26 mouse cellular contexts compared by ENCODE assay signal in genomic region chr7:88782906-88783305, GRCm38 (mm10).
DNase-seq lines count a peak whose midpoint lies in the region; ATAC-seq and TF ChIP-seq lines count a peak whose summit lies in the region.
"Had no signal": no experiment of that assay in that cellular context is flagged by ENCODE, and none has a peak within 500 bp of the region (broad histone marks: within the 10 kb centered on the region; RNA-seq: fewer than 3 reads in every experiment).

No protein-coding gene starts in this region.

- no peak for ATAC-seq in kidney, embryonic 15.5 days (replicated peaks; ENCODE audit: low FRiP score)
- ATAC-seq: inflammation-experienced regulatory T-cells, adult 6 months; liver, embryonic 12.5 days had no signal

- no peaks in the 10 kb centered on the region for H3K27me3 ChIP-seq in kidney, adult 2 months (replicated peaks; ENCODE audit: control insufficient read depth, insufficient read depth, low read length)
- H3K27me3 ChIP-seq in kidney, embryonic 15.5 days = no peaks in the 10 kb centered on the region
- H3K27me3 ChIP-seq: embryonic facial prominence, embryonic 13.5 days; limb, embryonic 13.5 days; liver, embryonic 12.5 days; midbrain, embryonic 12.5 days had no signal

- 74% methylated on average over 2 of the region's 2 CpGs for WGBS in kidney, adult 2 months
- WGBS in kidney, embryonic 15.5 days = 87% methylated on average over 2 of the region's 2 CpGs

- no peak overlapping the region for H3K9ac ChIP-seq in kidney, embryonic 15.5 days
- H3K9ac ChIP-seq: embryonic facial prominence, embryonic 13.5 days; hindbrain, embryonic 14.5 days; limb, embryonic 13.5 days; liver, embryonic 12.5 days; midbrain, embryonic 12.5 days had no signal

- H3K4me2 ChIP-seq in kidney, embryonic 15.5 days = no peak overlapping the region
- H3K4me2 ChIP-seq: embryonic facial prominence, embryonic 13.5 days; hindbrain, embryonic 14.5 days; limb, embryonic 13.5 days; liver, embryonic 12.5 days; midbrain, embryonic 12.5 days had no signal

- H3K9me3 ChIP-seq in kidney, embryonic 15.5 days (replicated peaks) = no peaks in the 10 kb centered on the region
- H3K9me3 ChIP-seq: embryonic facial prominence, embryonic 13.5 days; heart, embryonic 10.5 days; limb, embryonic 13.5 days; liver, embryonic 12.5 days; midbrain, embryonic 12.5 days had no signal

- H3K4me1 ChIP-seq in kidney, adult 2 months (ENCODE audit: control insufficient read depth, insufficient read depth, low read length) = no peaks in the 10 kb centered on the region
- H3K4me1 ChIP-seq in kidney, embryonic 15.5 days = no peaks in the 10 kb centered on the region
- H3K4me1 ChIP-seq: embryonic facial prominence, embryonic 13.5 days; limb, embryonic 13.5 days; liver, embryonic 12.5 days; midbrain, embryonic 12.5 days had no signal

- TF ChIP-seq CTCF in kidney, adult 2 months (conservative IDR thresholded peaks at IDR 0.05; ENCODE audit: insufficient read depth, insufficient read length, low read depth, low read length) = no peak

- no peak for TF ChIP-seq POLR2A in kidney, adult 2 months (IDR thresholded peaks at IDR 0.05; ENCODE audit: low read depth, low read length)

- DNase-seq in cerebellum, adult 9-10 months = peak; percentile 13
- no peak for DNase-seq in cerebellum, adult 11-12 months
- peak; percentile 2 for DNase-seq in lung, postnatal 10 days
- DNase-seq in lung, postnatal 25 days (ENCODE audit: low spot score) = no peak
- peak; percentile 25 for DNase-seq in layer of hippocampus, adult 9-10 months (ENCODE audit: low spot score)
- no peak for DNase-seq in kidney, adult 2 months
- DNase-seq: adrenal gland, postnatal 10 days; cerebellum, postnatal 36 days; embryo, embryonic 11 days; heart, postnatal 4 days; kidney, adult 18-20 months; kidney, postnatal 14 days; lung, adult 18-20 months; lung, postnatal 14 days; right cerebral cortex, postnatal 14 days; spleen, adult 18-20 months; thymus, postnatal 4 days had no signal

- no peak overlapping the region for H3K4me3 ChIP-seq in kidney, adult 2 months (ENCODE audit: insufficient read depth, low read depth, low read length)
- H3K4me3 ChIP-seq in kidney, embryonic 15.5 days (replicated peaks) = no peak overlapping the region
- H3K4me3 ChIP-seq: embryonic facial prominence, embryonic 13.5 days; erythroblast, embryonic 14.5 days; heart, embryonic 10.5 days; limb, embryonic 13.5 days; liver, embryonic 12.5 days; midbrain, embryonic 12.5 days had no signal

- no peak overlapping the region for H3K27ac ChIP-seq in kidney, adult 2 months (ENCODE audit: insufficient read depth, low read depth, low read length)
- no peak overlapping the region for H3K27ac ChIP-seq in kidney, embryonic 15.5 days
- H3K27ac ChIP-seq: embryonic facial prominence, embryonic 13.5 days; heart, embryonic 10.5 days; hindbrain, embryonic 14.5 days; limb, embryonic 13.5 days; liver, embryonic 12.5 days; midbrain, embryonic 12.5 days had no signal

- H3K36me3 ChIP-seq in kidney, adult 2 months (ENCODE audit: control insufficient read depth, insufficient read depth, low read length) = no peaks in the 10 kb centered on the region
- H3K36me3 ChIP-seq in kidney, embryonic 15.5 days = no peaks in the 10 kb centered on the region
- H3K36me3 ChIP-seq: embryonic facial prominence, embryonic 13.5 days; heart, embryonic 10.5 days; limb, embryonic 13.5 days; liver, embryonic 12.5 days; midbrain, embryonic 12.5 days had no signal

Comparison
In these comparisons a context has a peak if more than half of its experiments do, and no peak if none do; other contexts are left out.
1. DNase-seq: peak in cerebellum, adult 9-10 months (single experiment), lung, postnatal 10 days (single experiment) and layer of hippocampus, adult 9-10 months (single experiment); none in cerebellum, adult 11-12 months (single experiment), lung, postnatal 25 days (single experiment) and kidney, adult 2 months (single experiment).